Mouse (Mus musculus) heart, postnatal 14 days (tissue): ENCODE results near the gene Olfr628. TPM values are rescaled to one million over a fixed set of nuclear protein-coding genes. Genes with fewer than 3 reads are reported as not detected.
"Not testable (repeated sequence)": the region's sequence is repeated elsewhere in the genome, so short reads cannot be mapped to it uniquely, and the experiment has no call there.

ENCODE experiments used
- DNase-seq, 2 experiments: peaks; one replicate each; pipeline ENCODE4 v3.0.0; 2021 to 2022
- intact Hi-C: fragments of 180-260 bp; cut with DNase I; formaldehyde crosslinking; loops from one replicate; pipeline ENCODE4 v1.15.1; 2025
- long read RNA-seq, 2 experiments: library from polyadenylated mRNA; stranded (forward); transcript quantifications; one replicate each; pipeline ENCODE4 v2.0.0; 2021
- total RNA-seq, 2 experiments: library from RNA; stranded (reverse); gene quantifications; 2 replicates each; pipeline ENCODE4 v1.2.3; 2021

Gene Olfr628
- total RNA-seq, result not detected
- long read RNA-seq, experiment 1, result 0 reads
- long read RNA-seq, experiment 2, result 0 reads

DNA sequence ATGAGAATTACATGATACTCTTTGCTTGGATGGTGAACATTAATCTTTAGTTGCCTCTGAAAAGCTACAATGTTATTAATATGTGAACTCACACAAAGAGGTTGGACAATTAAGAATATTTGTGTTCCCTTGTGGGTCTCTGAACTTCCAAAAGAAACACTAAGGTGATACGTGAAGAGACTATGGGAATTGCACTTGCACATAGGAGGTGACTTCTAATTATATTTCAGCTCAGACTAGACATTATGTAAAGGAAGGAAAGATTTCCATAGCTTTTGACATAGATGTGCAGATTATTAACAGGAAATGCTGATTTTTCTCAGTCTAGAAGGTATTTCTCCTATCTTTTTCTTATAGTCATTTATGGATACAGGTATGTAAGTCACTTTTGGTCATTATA lies at the start of gene Olfr628:
Gene Olfr628 (plus strand): TSS at position 301 of the 400 bp plus-strand sequence.
- intact Hi-C loops, result no loop called here
- no peak for DNase-seq

DNA sequence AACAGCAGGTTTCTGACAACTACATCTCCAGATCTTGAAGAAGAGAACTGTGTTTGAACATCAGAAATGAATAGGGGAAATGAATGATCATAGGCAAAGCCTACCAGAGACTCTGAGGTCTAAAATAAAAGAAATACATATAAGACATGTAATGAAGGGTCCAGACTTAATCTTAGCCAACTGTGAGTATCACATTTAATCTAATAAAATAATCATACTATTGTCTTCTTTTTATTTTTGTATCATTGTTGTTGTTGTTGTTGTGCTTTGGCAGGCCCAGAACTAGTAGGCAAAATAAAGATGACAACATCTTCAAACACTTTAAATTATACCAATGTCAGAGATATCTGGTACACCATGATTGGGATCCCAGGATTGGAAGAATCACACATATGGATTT lies 47.8 kb upstream of the Olfr628 start, which contains the start of gene Olfr625-ps1:
Gene Olfr625-ps1 (plus strand): TSS at position 301 of the 400 bp plus-strand sequence.
- DNase-seq, result no peak
- intact Hi-C loops, result no loop called here

DNA sequence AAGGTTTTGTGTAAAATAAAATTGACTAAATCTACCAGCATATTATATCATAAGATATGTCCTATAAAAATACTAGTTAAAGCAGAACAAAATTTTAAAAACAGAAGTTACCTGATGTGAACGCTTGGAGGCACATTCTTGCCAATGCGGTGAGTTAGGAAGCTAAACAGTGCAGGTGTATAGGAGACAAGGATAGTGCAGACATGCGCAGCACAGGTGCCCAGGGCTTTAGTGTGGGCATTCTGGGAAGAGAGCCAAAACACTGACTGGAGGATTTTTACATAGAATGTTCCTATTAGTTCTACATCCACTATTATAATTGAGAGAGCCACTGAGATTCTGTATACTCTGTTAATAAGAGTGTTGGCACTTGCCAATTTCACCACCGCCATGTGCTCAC lies 30.7 kb upstream of the Olfr628 start:
- no peak for DNase-seq
- intact Hi-C loops, result no loop called here

DNA sequence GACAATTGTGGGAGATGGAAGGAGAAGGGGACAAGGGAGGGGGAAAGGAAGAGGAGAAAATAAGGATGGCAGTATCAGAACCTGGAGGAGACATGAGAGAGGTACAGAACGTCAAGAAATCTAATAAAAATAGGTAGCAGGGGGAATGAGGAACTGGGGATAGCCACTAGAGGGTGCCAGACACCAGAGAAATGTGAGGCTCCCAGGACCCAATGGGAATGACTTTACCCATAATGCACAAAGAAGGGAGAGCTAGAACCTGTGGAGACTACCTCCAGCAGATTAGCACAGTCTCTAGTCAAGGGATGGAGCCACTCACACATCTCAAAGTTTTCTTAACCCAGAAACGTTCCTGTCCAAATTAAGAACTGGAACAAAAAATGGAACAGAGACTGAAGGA lies 18.1 kb upstream of the Olfr628 start:
- no peak for DNase-seq
- intact Hi-C loops, result no loop called here

DNA sequence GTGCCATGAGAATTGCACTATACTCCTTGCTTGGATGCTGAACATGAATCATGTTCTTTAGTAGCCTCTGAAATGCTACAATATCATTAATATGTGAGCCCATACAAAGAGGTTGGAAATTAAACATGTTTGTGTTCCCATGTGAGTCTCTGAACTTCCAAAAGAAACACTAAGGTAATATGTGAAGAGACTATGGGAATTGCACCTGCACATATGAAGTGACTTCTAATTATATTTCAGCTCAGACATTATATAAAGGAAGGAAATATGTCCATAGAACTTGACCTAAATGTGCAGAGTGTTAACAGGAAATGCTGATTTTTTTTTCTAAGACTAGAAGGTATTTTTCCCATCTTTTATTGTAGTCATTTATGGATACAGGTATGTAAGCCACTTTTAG lies 15.8 kb upstream of the Olfr628 start, which contains the start of gene Olfr243:
Gene Olfr243 (plus strand): TSS at position 301 of the 400 bp plus-strand sequence.
- DNase-seq, result no peak
- intact Hi-C loops, result no loop called here

DNA sequence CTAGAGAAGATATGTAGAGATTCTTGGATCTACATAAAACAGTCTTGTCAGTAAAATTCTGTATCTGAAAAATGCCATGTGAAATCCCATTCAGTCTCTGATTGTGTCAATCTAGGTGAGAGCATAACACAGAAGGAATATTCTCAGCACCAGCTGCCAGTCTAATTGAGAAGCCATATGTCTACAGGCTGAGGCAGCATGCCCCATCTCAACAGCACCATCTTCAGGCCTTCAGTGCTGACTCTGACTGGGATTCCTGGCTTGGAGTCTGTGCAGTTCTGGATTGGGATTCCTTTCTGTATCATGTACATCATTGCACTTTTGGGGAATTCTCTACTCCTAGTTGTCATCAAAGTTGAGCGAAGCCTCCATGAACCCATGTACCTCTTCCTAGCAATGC lies 13.8 kb upstream of the Olfr628 start:
- DNase-seq, intact Hi-C loops: not testable (repeated sequence)

DNA sequence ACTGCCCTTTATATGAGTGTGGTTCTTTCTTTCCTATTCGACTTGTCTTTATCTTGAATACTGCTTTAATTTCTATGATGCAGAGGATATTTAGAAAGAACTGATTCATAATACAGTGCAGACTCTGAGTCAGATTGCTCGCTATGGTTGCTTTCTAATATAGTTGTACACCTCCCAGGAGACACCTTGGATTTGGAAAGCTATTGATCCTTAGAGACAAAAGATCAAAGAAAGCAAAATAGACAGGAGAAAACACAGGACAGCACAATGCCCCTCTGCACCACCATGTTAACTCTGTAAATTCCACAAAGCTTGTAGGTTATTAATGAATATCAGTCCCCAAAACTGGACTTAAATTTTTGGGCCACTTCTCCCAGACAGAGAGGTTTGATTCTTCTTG lies 14.7 kb downstream of the Olfr628 start, which contains the start of gene Olfr629:
Gene Olfr629 (minus strand): TSS at position 101 of the 400 bp plus-strand sequence.
- intact Hi-C loops, result no loop called here

DNA sequence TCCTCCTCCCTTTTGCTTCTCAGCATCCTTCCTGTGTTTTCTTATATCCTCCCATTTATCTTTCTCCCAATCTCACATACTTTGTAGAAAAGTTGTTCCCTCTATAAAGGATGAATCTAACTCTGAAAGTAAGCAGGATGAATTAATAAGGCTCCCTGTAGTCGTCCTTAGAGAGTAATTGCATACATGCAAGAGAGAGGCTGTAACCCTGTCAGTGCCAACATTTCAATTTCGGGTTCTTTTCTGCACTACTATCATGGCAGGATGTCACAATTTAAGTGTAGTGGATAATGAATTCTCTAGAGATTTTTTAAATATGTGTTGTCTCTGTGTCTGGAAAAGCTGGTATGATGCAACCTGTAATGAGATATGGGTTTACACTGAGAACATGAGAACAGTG lies 27.1 kb downstream of the Olfr628 start, which contains the start of gene Olfr630:
Gene Olfr630 (minus strand): TSS at position 101 of the 400 bp plus-strand sequence.
- intact Hi-C loops, result no loop called here
- no peak for DNase-seq

More for the DNA sequence above, 14.7 kb downstream of the Olfr628 start, which contains the start of gene Olfr629:
- no peak for DNase-seq

DNA sequence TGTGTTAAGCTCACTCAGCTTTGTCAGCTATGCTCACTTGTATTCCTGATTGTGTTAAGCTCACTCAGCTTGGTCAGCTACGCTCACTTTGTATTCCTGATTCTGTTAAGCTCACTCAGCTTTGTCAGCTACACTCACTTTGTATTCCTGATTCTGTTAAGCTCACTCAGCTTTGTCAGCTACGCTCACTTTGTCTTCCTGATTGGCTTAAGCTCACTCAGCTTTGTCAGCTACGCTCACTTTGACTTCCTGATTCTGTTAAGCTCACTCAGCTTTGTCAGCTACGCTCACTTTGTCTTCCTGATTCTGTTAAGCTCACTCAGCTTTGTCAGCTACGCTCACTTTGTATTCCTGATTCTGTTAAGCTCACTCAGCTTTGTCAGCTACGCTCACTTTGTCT lies 32.0 kb downstream of the Olfr628 start:
- intact Hi-C loops, DNase-seq: not testable (repeated sequence)

DNA sequence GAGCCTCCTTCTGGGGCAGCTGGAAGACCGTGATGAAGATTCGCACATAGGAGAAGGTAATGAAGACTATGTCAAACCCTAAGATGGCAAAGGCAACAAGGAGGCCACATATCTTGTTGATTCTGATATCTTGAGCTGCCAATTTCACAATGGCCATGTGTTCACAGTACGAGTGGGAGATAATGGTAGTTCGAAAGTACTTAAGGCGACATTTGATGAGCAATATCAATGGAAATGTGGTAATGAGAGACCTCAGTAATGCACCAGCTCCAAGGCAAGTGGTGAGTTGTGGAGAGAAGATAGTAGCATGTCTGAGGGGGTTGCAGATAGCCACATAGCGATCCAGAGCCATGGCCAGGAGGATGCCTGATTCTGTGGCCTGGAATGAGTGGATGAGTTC lies 37.5 kb downstream of the Olfr628 start:
- intact Hi-C loops, DNase-seq: not testable (repeated sequence)

DNA sequence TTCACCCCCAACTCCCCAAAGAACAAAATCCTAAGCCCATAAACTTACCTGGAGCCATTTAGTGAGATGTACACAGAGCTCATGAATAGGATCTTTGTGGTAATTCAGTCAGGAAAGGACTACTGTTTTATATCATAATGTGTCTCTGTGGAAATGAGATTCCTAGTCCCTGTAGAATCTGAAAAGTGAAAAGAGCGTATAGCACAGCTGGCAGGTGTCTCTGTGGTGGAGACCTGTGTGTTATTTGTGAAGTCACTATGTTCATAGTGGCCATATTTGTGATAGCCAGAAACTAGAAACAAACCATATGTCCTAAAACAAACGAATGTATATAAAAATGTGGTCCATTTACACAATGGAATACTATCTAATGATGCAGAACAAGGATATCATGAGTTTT lies 41.3 kb downstream of the Olfr628 start, which contains the start of gene Olfr69:
Gene Olfr69 (minus strand): TSS at position 101 of the 400 bp plus-strand sequence.
- intact Hi-C loops, result no loop called here
- no peak for DNase-seq

DNA sequence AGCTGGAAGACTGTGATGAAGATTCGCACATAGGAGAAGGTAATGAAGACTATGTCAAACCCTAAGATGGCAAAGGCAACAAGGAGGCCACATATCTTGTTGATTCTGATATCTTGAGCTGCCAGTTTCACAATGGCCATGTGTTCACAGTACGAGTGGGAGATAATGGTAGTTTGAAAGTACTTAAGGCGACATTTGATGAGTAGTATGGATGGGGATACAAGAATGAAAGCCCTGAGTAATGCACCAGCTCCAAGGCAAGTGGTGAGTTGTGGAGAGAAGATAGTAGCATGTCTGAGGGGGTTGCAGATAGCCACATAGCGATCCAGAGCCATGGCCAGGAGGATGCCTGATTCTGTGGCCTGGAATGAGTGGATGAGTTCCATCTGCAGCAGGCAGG lies 47.5 kb downstream of the Olfr628 start:
- DNase-seq, intact Hi-C loops: not testable (repeated sequence)

DNA sequence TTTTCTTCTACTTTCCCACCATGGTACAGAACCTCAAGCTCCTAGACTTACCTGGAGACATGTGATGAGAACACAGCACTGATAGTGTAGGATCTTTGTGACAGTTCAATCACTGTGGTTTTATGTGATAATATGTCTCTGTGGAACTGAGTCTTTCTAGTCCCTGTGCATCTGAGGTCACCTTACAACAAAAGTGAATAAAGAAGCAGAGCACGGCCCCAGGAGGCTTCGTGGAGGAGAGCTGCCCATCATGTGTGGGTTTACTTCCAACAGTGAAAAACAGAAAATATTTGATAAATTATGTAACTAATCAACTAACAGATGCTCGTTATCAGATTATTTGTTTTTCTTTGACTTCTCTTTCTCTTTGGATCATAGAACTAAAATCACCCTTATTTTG lies 49.4 kb downstream of the Olfr628 start, which contains the start of gene Olfr68:
Gene Olfr68 (minus strand): TSS at position 101 of the 400 bp plus-strand sequence.
- DNase-seq, result no peak
- intact Hi-C loops, result no loop called here

Other genes with a start within 250 kb of the Olfr628 start
- not detected for gene Olfr609, start 232.3 kb upstream of the Olfr628 start, total RNA-seq
- not detected for gene Olfr610, start 218.3 kb upstream of the Olfr628 start, total RNA-seq
- not detected for gene Olfr611, start 209.5 kb upstream of the Olfr628 start, total RNA-seq
- gene Olfr612, start 187.7 kb upstream of the Olfr628 start, total RNA-seq, result not detected
- not detected for gene Olfr613, start 182.3 kb upstream of the Olfr628 start, total RNA-seq
- gene Olfr615, start 174.3 kb upstream of the Olfr628 start, total RNA-seq, result not detected
- not detected for gene Olfr616, start 161.2 kb upstream of the Olfr628 start, total RNA-seq
- gene Olfr617, start 157.3 kb upstream of the Olfr628 start, total RNA-seq, result not detected
- gene Olfr618, start 140.3 kb upstream of the Olfr628 start, total RNA-seq, result not detected
- gene Olfr619, start 129.8 kb upstream of the Olfr628 start, total RNA-seq, result not detected
- gene Olfr620, start 117.8 kb upstream of the Olfr628 start, total RNA-seq, result not detected
- not detected for gene Olfr622, start 87.7 kb upstream of the Olfr628 start, total RNA-seq
- not detected for gene Olfr623, start 66.7 kb upstream of the Olfr628 start, total RNA-seq
- gene Olfr624, start 59.2 kb upstream of the Olfr628 start, total RNA-seq, result not detected
- gene Olfr625-ps1, start 47.7 kb upstream of the Olfr628 start, total RNA-seq, result not detected
- gene Olfr243, start 15.7 kb upstream of the Olfr628 start, total RNA-seq, result not detected
- not detected for gene Olfr629, start 14.6 kb downstream of the Olfr628 start, total RNA-seq
- gene Olfr630, start 27.0 kb downstream of the Olfr628 start, total RNA-seq, result not detected
- gene Olfr69, start 41.2 kb downstream of the Olfr628 start, total RNA-seq, result not detected
- gene Olfr68, start 49.3 kb downstream of the Olfr628 start, total RNA-seq, result not detected
- not detected for gene Olfr67, start 61.4 kb downstream of the Olfr628 start, total RNA-seq
- gene Hbb-bt, start 83.6 kb downstream of the Olfr628 start, total RNA-seq, result 1,000 to 10,000 TPM; 2,822 to 3,799 TPM
- gene Hbb-bs, start 97.7 kb downstream of the Olfr628 start, total RNA-seq, result over 10,000 TPM; 24,882 to 31,010 TPM
- not detected for gene Hbb-bh2, start 110.1 kb downstream of the Olfr628 start, total RNA-seq
- gene Hbb-bh1, start 112.8 kb downstream of the Olfr628 start, total RNA-seq, result not detected
- not detected for gene Hbb-y, start 122.8 kb downstream of the Olfr628 start, total RNA-seq
- not detected for gene Olfr66, start 155.9 kb downstream of the Olfr628 start, total RNA-seq
- gene Olfr64, start 164.1 kb downstream of the Olfr628 start, total RNA-seq, result not detected
- not detected for gene Olfr65, start 173.1 kb downstream of the Olfr628 start, total RNA-seq
- not detected for gene Olfr631, start 198.5 kb downstream of the Olfr628 start, total RNA-seq
- not detected for gene Olfr632, start 204.0 kb downstream of the Olfr628 start, total RNA-seq
- not detected for gene Olfr633, start 214.1 kb downstream of the Olfr628 start, total RNA-seq
- gene Olfr635, start 240.8 kb downstream of the Olfr628 start, total RNA-seq, result not detected